Mouse (Mus musculus): ENCODE data around the gene Dnajc6.

Dnajc6 gene

DNA sequence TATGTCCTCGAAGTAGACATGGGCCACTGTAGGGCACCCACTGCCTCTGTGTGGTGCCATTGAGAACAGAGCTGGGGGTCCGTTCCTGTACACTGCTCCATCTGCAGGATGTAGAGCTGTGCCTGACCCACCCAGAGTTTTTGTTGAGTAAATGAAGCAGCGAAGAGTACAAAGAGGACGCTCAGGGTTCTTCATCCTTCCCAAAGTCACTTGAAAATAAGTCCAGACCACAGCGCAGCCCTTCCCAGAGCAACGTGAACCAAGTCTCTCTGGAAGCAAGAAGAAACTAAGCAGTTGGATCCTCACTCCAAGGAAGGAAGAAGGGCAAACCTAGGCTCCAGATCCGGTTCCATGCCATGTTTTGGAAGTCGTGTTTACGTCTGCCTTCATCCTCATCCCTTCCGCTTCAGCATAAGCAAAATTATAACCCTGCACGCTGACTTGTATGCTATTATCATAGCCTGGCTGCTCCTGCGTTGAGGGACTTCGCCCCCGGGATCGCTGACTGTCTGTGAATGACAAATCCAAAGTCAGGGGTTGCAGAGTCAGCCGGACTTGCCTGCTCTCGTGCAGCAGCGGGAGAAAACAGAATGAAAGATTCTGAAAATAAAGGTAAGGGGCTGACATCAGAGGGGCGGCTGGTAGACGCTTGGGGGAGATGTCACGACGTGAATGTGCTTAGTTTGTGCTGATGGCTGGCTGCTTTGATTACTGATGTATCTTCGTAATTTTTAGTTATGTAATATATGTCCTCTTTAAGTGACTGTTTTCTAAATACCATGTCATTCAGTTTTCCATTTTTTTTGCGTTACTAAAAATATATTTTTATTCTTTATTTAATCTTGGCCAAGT lies 11.3 kb downstream of the Dnajc6 start:
- peak; percentile 79 for DNase-seq

DNA sequence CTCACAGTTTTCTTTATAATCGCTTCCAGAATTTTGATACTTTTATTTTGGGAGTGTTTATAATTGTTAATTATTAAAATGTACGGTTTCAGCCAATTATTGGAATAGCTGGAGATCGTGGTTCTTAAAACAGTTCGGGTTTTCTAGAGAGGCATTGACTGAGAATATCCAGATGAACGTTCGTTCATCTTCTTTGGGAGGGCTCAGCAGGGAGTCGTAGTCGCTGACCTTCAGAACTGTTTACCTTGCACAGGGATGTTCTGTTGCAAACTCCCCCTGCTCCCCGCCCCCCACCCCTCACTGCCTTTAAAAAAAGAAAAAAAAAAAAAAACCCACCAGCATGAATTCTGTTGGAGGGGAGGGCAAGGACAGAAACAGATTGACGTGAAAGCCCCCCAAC lies 12.0 kb downstream of the Dnajc6 start:
- DNase-seq, result peak; percentile 44

DNA sequence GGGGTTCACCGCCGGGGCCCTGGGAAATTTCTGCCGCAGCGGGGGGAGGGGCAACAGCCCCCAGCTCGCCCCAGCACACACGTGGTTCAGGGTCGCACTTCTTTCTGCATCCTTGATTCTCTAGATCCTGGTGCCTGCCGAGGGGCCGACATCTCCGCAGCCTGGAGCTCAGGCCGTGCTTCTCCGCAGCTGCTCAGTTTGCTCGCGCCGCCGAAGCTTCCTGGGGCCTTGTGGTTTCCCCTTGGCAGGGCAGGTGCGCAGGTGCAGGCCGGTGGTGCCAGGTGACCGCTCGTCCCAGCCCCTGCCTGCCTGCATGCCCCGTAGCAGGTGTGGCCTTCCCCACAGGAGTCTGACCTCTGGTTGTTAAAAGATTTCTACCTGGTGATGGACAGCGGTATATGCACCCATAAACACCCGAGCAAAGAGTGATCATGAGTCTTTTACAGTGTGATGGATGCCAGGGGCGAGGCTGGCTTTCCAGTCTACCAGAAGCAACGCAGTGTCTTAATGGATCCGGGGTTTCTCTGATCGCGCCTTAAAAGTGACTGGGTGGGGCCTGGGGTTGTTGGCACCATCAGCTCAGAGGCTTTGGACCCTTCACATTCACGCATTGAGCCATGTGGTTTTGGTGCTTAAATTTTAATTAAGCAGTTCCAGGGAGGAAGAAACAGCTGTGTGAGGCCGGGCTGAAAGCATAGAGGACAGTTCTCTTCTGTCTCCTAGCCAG lies 12.6 kb downstream of the Dnajc6 start:
- peak; percentile 82 for DNase-seq

DNA sequence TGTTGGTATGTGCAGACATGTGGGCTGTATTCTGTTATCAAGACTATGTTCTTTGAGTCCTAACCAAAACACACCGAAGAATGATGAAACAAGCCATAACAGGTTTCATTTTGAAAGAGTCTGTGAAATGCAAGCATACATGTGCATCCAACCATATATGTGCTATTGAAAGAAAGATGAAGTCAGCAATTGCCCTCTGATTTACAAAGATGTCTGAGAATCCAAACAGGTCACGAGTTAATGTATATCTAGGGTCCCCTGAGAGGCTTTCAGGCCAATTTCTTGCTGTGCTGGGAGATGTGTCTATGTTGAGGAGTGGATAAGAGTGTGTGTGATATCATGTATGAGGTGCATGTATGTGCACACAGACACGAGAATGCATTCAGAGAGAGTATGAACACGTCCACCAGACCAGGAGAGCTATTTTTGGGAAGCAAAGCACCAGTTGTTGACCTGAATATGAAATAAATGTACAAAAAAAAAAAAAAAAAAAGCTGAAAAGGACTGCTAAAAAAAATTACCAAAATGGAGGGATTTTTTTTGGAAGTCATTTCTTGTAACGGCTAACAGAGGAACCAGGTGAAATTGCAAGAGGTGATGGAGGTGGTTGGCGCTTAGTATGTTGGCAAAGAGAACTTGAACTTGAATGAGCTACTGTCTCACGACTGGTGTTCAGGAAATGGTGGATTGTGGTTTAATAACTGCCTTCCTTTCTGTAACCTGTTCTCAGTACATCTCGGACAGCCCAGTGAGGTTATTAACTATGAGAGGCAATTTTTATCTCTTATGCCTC lies 13.9 kb downstream of the Dnajc6 start:
- DNase-seq, result no peak

- DNase-seq, result no peak
These were observed 14.4 kb downstream of the Dnajc6 start for GRCm38 (mm10) chr4:101510904-101511210.

DNA sequence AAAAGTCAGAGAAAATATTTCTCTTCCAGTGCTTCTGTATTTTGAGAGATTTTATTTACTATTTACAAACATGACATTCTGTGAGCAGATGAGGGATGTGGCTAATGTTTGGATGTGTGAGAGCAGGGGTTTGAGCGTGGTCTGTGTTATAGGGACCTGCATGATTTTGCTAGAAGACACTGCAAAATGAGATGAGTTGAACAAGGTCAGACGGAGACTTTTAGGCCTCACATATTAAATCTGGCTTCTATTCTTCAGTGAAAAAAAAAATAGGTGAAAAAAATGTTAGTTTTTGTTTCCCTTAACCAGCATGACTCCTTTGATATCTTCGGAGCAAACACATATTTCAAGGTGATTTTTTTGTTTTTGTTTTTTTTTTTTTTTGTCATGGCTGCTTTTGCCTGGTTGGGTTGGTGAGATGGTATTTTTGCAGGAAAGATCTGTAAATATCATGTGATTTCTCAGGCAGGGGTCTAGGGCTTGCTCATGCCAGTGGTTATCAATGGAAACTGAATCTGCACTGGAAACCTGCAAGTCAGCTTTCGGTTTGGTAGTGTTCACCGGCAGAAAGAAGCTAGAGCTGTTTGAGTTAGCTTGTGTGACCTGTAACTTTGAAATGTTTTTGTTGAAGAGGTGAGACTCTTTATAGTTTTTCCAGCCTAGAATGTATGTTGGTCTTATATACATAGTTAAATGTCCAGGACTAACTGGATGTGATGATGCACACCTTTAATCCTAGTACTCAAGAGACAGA lies 15.5 kb downstream of the Dnajc6 start:
- no peak for DNase-seq

- DNase-seq, result no peak
These were observed 16.8 kb downstream of the Dnajc6 start for GRCm38 (mm10) chr4:101513251-101513650.

GRCm38 (mm10) chr4:101515853-101516252 lies 19.4 kb downstream of the Dnajc6 start:
- DNase-seq, result no peak

DNA sequence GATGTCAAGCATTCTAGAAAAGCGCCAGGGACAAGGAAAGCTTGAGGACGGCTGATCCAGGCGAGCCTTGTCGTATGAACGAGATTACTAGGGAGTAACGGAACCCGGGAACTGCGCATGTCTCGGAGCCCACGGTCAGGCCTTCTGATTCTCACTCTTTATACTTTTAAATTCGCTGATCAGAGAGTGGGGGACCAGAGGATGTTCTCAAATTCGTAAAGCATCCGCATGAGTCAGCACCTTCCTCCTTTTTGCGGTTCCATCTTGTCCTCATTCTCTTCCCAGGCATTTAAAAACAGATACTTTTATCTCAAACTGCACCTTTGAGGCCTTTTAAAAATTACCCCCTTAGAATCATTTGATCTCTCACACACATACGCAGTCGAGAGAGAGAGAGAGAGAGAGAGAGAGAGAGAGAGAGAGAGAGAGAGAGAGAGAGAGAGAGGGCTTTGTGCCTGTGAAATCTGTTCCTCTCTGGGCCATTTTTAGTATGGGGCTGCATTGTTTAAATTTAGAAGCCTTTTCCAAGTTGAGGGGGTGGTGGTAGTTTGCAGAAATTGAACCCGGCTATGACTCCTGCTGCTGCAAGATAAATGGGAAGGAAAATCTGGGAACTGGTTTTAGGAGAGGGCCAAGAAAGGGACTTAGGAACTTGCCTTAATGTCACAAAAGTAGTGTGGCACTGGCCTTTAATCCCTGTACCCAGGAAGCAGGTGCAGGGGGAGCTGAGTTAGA lies 20.2 kb downstream of the Dnajc6 start:
- DNase-seq, result no peak

GRCm38 (mm10) chr4:101531901-101532300 lies 35.5 kb downstream of the Dnajc6 start:
- DNase-seq, result no peak

- DNase-seq, result no peak
These were observed 44.1 kb downstream of the Dnajc6 start for GRCm38 (mm10) chr4:101540516-101540915.

- peak; percentile 74 for DNase-seq
These were observed 53.6 kb downstream of the Dnajc6 start for GRCm38 (mm10) chr4:101549958-101550591.

- DNase-seq, result peak; percentile 63
These were observed 54.3 kb downstream of the Dnajc6 start for GRCm38 (mm10) chr4:101550671-101551161.

- DNase-seq, result no peak
These were observed 55.0 kb downstream of the Dnajc6 start for GRCm38 (mm10) chr4:101551425-101551824.

DNA sequence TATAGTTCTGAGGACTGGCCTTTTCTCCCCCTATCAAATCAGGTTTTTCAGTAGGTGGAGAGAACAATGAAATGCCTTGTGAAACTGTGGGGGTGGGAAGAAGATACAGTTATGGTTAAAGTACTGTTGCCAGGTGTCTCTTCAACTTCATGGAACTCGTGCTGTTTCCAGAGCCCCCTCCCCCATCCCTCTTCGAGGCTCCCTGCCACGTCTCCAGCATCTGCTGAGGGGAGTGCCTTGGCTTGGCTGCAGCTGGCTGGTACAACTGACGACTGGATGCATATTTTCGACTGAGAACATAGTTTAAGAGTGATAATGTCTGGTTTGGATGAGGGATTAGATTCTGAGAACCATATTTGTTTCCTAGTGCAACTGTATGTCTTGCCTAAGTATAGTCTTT lies 55.9 kb downstream of the Dnajc6 start:
- no peak for DNase-seq

- no peak for DNase-seq
These were observed 58.6 kb downstream of the Dnajc6 start for GRCm38 (mm10) chr4:101555016-101555415.

DNA sequence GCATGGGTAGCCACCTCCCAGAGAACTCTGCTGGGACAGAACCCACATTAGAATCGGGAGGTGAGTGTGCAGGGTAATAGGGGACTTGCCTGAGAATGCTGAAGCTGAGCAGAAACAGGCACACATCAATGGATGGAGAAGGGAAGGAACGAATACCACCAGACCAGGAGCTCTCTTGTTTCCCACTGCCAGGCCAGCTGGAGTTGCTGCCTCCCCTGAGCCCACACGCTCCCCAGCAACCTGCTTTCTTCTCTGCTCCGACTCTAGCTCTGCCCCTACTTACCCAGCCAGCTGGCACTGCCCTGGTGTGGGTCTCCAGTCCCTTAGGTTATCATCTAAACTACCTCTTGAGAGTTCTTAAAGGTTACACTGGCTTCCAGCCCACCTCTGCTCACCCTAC lies 63.7 kb downstream of the Dnajc6 start:
- no peak for DNase-seq

GRCm38 (mm10) chr4:101562836-101563235 lies 66.4 kb downstream of the Dnajc6 start:
- no peak for DNase-seq

GRCm38 (mm10) chr4:101563607-101564006 lies 67.2 kb downstream of the Dnajc6 start:
- no peak for DNase-seq

DNA sequence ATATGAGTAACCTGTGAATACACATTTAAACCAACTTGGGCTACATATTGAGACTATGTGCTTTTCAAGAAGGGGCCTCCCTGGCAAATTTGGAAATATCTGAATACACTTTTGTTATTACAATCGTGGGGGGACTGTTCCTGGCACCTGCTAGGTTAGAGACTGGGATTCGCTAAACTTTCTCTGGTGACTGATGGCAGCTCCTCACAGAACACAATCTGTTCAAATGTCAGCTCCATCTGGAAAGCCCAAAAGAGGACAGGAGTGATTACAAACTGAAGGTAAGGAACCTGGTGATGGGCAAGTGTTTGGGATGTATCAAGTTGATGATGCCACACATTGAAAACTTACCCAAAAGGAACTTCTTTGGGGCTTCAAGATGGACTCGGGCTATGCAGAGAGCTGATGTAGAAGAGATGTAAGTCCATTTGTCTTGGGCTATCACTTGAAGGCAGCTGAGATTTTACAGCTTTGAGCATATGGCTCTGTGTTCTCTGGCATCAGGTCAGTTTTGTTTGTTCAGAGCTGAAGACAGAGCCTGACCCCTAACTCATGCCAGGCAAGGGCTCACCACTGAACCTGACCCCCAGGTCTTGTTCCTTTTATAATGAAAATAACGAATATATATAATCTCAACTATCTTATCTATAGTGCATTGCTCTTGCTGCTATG lies 68.4 kb downstream of the Dnajc6 start:
- DNase-seq, result peak; percentile 43

- no peak for DNase-seq
These were observed 72.6 kb downstream of the Dnajc6 start for GRCm38 (mm10) chr4:101569076-101569475.
